Mouse (Mus musculus): ENCODE results near the gene Lrrc8d. TPM values are rescaled to one million over a fixed set of nuclear protein-coding genes. Genes with fewer than 3 reads are reported as not detected.

Gene Lrrc8d
- polyA plus RNA-seq, 1 experiment from 2014 or later, result 42.1 TPM

DNA sequence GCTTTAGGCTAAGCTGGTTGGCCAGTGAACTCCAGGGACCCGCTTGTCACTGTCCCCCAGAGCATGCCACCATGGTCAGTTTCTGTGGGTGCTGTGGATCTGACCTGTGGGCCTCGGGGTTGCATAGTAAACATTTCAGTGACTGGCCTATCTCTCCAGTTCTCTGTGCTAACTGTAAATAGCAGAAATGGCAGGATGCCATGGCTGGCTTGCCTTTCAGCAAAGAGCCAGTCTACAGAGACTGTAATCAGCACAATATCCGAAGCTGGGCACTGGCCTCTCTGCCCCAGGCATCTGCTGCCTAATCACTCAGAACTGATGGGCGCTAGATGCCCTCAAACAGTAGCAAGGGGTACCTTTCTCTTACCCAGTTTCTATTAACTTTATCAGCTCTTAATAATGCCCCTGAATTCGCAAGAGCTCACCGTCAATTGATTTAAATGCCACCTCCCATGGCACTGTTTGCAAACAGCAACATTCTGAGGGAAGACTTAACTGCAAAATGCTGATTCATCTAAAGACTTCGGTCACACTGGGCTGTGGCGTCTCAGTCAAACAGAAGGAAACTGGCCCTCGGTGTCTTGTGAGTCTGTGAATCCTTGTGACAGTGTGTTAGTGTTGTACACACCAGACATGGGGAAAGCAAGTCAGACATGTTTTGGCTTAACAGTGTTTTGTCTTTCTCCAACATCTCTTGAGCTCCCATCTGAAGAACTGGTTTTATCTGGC is 117.6 kb downstream of the Lrrc8d start:
- H3K27me3 ChIP-seq (ENCODE audit: control insufficient read depth, insufficient read depth, low read length), result no peaks in the 10 kb centered on the region
- H3K36me3 ChIP-seq (ENCODE audit: control insufficient read depth, insufficient read depth, low read length), result peaks cover 17% of the 10 kb centered on the region
- no peak overlapping the region for H3K27ac ChIP-seq (ENCODE audit: low read depth, low read length)
- peaks cover 16% of the 10 kb centered on the region; the same call in 1 of the 2 replicates for H3K9me3 ChIP-seq (ENCODE audit: control insufficient read depth, low read length)
- ATAC-seq (ENCODE audit: low FRiP score, low TSS enrichment), result peak; percentile 60; the same call in 1 of the 2 replicates
- H3K9ac ChIP-seq (ENCODE audit: low read depth, low read length), result no peak overlapping the region
- no peak overlapping the region for H3K4me3 ChIP-seq (ENCODE audit: low read length)
- WGBS, result 80% methylated on average over 9 of the region's 9 CpGs
- 0 out of 2 replicates have a peak, but pooled peaks cover 8% of the 10 kb centered on the region for H3K4me1 ChIP-seq (ENCODE audit: control insufficient read depth, insufficient read depth, low read length)
- no peak overlapping the region for H3K4me2 ChIP-seq (replicated peaks; ENCODE audit: low read depth, low read length)

DNA sequence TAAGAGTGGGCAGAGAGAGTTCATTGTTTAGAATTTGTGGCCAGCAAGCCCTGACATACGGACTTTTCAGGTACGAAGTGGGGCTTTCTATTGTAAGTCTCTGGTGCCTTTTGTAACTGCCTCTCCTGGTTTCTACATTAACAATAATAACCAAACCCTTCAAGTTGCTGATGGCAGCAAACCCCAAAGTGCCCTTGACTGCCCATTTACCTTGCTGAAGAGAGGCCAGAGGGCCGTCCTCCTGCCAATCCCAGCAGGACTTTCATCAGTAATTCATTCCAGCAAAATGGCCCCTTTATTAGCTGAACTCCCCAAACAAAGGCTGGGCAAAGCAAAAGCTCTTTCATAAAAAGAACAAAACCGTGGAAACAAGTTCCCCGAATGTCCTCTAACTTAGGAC is 118.6 kb downstream of the Lrrc8d start:
- no peak overlapping the region for H3K27ac ChIP-seq (ENCODE audit: low read depth, low read length)
- no peak overlapping the region for H3K9ac ChIP-seq (ENCODE audit: low read depth, low read length)
- peaks cover 7% of the 10 kb centered on the region for H3K36me3 ChIP-seq (ENCODE audit: control insufficient read depth, insufficient read depth, low read length)
- peaks cover 6% of the 10 kb centered on the region; the same call in 1 of the 2 replicates for H3K9me3 ChIP-seq (ENCODE audit: control insufficient read depth, low read length)
- H3K4me1 ChIP-seq (ENCODE audit: control insufficient read depth, insufficient read depth, low read length), result peaks cover 12% of the 10 kb centered on the region; the same call in 1 of the 2 replicates
- no peak overlapping the region for H3K4me2 ChIP-seq (replicated peaks; ENCODE audit: low read depth, low read length)
- WGBS, result 78% methylated on average over 5 of the region's 5 CpGs
- no peak for ATAC-seq (ENCODE audit: low FRiP score, low TSS enrichment)
- no peaks in the 10 kb centered on the region for H3K27me3 ChIP-seq (ENCODE audit: control insufficient read depth, insufficient read depth, low read length)
- no peak overlapping the region for H3K4me3 ChIP-seq (ENCODE audit: low read length)

DNA sequence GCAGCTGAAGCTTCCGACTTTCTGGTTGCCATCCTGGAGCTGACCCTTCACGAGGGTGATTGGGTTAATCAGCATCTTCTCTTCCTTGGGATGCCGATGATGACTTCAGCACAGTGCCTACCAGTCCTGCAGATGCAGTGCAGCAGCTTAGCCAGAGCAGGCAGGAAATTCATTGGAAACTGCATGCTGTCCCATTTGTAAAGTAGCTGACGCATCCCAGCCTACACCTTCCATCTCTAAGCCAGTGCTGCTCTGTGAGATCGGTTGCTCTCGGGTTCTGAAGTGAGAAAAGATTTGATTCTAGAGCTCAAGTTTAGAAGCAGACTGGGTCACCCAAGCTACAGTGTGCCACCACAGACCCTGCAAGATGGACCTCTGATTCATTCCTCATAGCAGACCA is 121.6 kb downstream of the Lrrc8d start:
- Histone ChIP-seq H3K27ac (ENCODE audit: low read depth, low read length) (no peak overlapping the region), H3K9me3 (ENCODE audit: control insufficient read depth, low read length) (no peaks in the 10 kb centered on the region), H3K36me3 (ENCODE audit: control insufficient read depth, insufficient read depth, low read length) (no peaks in the 10 kb centered on the region; the same call in 1 of the 2 replicates), H3K9ac (ENCODE audit: low read depth, low read length) (no peak overlapping the region), H3K4me1 (ENCODE audit: control insufficient read depth, insufficient read depth, low read length) (peaks cover 16% of the 10 kb centered on the region), H3K4me2 (replicated peaks; ENCODE audit: low read depth, low read length) (no peak overlapping the region), H3K27me3 (ENCODE audit: control insufficient read depth, insufficient read depth, low read length) (no peaks in the 10 kb centered on the region), H3K4me3 (ENCODE audit: low read length) (no peak overlapping the region)
- 87% methylated on average over 6 of the region's 6 CpGs for WGBS
- ATAC-seq (ENCODE audit: low FRiP score, low TSS enrichment), result no peak

DNA sequence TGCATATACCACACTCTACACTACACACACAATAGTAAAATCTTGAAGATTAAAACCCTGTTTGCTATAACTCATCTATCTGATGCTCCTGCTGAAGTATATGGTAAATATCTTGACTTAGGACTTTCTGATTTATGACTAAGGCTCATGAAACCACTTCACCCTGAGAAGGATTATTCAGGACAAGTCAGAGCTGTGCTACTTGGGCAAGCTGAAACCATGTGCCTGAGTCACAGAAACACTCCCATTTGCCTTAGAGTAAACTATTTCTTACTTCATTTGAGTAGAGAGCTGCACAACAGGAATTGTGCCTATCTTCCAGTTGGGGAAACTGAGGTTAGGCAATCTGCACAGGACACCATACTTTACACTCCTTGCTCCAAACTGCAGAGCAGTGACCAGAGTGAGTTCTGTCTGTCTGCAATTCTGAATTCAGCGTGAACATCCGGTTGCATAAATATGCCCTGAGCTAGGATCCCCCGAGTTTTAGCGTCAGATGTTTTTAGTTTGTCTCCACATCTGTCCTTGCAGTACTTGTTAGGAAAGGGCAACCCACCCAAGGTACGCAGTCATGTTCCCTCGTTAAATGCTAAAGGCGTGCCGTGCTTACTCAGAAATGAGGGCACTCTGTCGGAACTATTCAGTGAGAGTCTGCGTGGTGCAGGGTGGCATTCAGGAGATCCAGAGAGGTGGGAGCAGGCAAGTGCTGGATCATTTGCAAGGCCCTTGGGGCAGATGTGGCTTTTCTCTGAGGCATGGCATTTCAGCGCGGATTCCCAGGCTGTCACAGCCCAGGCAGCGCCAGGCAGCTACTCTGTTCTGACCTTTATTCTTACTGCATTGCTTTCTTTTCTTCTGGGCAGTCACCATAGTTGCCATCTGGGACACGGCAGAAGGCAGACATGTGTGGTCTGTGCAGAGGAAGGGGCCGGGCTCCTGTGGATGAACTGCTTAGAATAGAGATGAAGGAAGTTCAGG is 123.0 kb downstream of the Lrrc8d start:
- Histone ChIP-seq H3K4me3 (ENCODE audit: low read length) (no peak overlapping the region), H3K9ac (ENCODE audit: low read depth, low read length) (no peak overlapping the region), H3K27me3 (ENCODE audit: control insufficient read depth, insufficient read depth, low read length) (no peaks in the 10 kb centered on the region), H3K27ac (ENCODE audit: low read depth, low read length) (no peak overlapping the region), H3K4me1 (ENCODE audit: control insufficient read depth, insufficient read depth, low read length) (peaks cover 12% of the 10 kb centered on the region), H3K36me3 (ENCODE audit: control insufficient read depth, insufficient read depth, low read length) (no peaks in the 10 kb centered on the region; the same call in 1 of the 2 replicates), H3K9me3 (ENCODE audit: control insufficient read depth, low read length) (no peaks in the 10 kb centered on the region), H3K4me2 (replicated peaks; ENCODE audit: low read depth, low read length) (no peak overlapping the region)
- 69% methylated on average over 15 of the region's 15 CpGs for WGBS
- no peak for ATAC-seq (ENCODE audit: low FRiP score, low TSS enrichment)

DNA sequence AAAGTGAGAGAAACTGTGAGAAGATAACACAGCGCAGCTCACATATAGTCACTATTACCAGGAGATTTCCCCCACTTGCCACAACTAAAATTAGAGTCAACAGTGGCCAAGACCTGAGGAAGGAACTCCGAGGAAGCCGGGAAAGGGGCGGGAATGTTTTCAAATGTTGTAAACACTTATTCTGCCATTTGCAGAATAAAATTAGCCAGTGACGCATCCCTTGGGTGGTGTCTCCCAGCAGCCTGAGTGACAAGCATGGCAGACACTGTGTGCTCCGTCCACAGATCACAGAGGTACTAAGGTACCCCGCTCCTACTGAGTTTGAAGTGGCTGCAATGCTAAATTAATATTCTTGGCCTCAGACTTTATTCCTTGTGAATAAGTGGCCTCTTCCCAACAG is 124.5 kb downstream of the Lrrc8d start:
- H3K27me3 ChIP-seq (ENCODE audit: control insufficient read depth, insufficient read depth, low read length), result no peaks in the 10 kb centered on the region
- no peak overlapping the region for H3K4me2 ChIP-seq (replicated peaks; ENCODE audit: low read depth, low read length)
- no peak for ATAC-seq (ENCODE audit: low FRiP score, low TSS enrichment)
- H3K36me3 ChIP-seq (ENCODE audit: control insufficient read depth, insufficient read depth, low read length), result no peaks in the 10 kb centered on the region
- no peak overlapping the region for H3K4me3 ChIP-seq (ENCODE audit: low read length)
- H3K4me1 ChIP-seq (ENCODE audit: control insufficient read depth, insufficient read depth, low read length), result peaks cover 12% of the 10 kb centered on the region
- no peaks in the 10 kb centered on the region for H3K9me3 ChIP-seq (ENCODE audit: control insufficient read depth, low read length)
- WGBS, result 80% methylated on average over 7 of the region's 7 CpGs
- no peak overlapping the region for H3K27ac ChIP-seq (ENCODE audit: low read depth, low read length)
- no peak overlapping the region for H3K9ac ChIP-seq (ENCODE audit: low read depth, low read length)

DNA sequence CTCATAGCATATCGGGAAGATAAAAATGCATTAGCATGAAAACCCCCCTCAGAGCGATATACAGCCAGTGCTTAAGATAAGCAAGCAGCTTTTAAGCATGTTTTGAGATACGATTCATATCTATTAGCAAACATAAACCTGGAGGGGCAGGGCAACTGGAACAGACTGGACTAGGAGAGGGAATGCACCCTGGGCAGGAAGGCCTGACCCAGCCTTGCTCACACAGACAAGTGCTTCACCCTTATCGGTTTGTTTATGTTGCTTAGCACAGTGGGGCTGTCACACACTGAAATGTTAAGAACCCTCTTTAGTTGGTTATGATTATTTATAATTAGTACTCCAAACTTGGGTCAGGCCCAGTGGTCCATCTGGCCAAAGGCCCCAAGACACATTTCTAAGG is 125.1 kb downstream of the Lrrc8d start:
- Histone ChIP-seq H3K9me3 (ENCODE audit: control insufficient read depth, low read length) (no peaks in the 10 kb centered on the region), H3K4me1 (ENCODE audit: control insufficient read depth, insufficient read depth, low read length) (peaks cover 8% of the 10 kb centered on the region), H3K27ac (ENCODE audit: low read depth, low read length) (no peak overlapping the region), H3K4me2 (replicated peaks; ENCODE audit: low read depth, low read length) (no peak overlapping the region), H3K4me3 (ENCODE audit: low read length) (no peak overlapping the region), H3K27me3 (ENCODE audit: control insufficient read depth, insufficient read depth, low read length) (no peaks in the 10 kb centered on the region), H3K36me3 (ENCODE audit: control insufficient read depth, insufficient read depth, low read length) (no peaks in the 10 kb centered on the region), H3K9ac (ENCODE audit: low read depth, low read length) (no peak overlapping the region)
- ATAC-seq (ENCODE audit: low FRiP score, low TSS enrichment), result no peak
- WGBS, result 73% methylated on average over 4 of the region's 4 CpGs

DNA sequence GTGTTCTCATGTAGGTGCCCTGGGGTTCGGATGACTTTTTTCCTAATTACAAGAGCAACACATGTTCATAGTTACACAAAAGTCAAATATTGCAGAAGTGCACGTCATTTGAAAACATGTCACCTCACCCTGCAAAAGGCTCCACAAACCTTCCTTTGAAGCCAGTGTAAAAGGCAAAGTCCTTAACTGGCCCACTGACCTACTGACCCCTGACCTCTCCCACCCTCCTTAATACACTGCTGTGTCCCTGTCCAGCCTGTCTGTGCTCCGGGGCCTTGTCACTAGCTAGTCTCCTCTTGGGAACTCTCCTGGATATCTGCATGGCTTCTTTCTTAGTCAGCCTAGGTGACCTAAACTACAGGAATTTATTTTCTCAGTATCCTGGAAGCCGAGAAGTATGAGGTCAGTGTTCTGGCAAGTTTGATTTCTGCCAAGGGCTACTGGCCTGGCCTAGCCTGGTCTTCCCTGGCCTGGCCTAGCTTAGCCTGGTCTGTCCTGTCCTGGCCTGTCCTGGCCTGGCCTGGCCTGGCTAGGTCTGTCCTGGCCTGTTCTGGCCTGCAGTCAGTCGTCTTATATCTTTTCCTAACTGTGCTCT is 127.2 kb downstream of the Lrrc8d start:
- Histone ChIP-seq H3K4me2 (replicated peaks; ENCODE audit: low read depth, low read length) (no peak overlapping the region), H3K36me3 (ENCODE audit: control insufficient read depth, insufficient read depth, low read length) (no peaks in the 10 kb centered on the region), H3K9me3 (ENCODE audit: control insufficient read depth, low read length) (no peaks in the 10 kb centered on the region), H3K27me3 (ENCODE audit: control insufficient read depth, insufficient read depth, low read length) (no peaks in the 10 kb centered on the region), H3K4me3 (ENCODE audit: low read length) (no peak overlapping the region), H3K9ac (ENCODE audit: low read depth, low read length) (no peak overlapping the region), H3K27ac (ENCODE audit: low read depth, low read length) (no peak overlapping the region), H3K4me1 (ENCODE audit: control insufficient read depth, insufficient read depth, low read length) (peaks cover 8% of the 10 kb centered on the region)
- ATAC-seq (ENCODE audit: low FRiP score, low TSS enrichment), result no peak
- 57% methylated on average over 5 of the region's 5 CpGs for WGBS

DNA sequence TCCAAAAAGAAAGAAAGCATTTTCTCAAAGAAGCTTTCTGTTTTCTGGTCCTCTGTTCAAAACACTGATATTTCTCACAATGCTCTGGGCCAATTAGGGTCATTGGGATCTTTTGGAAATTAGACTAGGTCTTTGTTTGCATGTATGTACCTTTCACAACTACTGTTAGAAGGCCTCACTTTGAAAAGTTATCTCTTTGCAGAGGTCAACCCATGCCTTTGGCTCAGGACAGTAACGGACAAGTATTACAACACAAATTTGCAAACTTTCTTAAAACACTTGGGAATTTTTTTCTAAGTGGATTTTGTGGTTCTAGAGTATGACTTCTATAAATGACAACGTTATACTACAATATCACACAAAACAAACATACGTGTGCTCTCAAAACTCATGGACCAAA is 128.3 kb downstream of the Lrrc8d start:
- no peaks in the 10 kb centered on the region for H3K27me3 ChIP-seq (ENCODE audit: control insufficient read depth, insufficient read depth, low read length)
- no peaks in the 10 kb centered on the region for H3K9me3 ChIP-seq (ENCODE audit: control insufficient read depth, low read length)
- H3K9ac ChIP-seq (ENCODE audit: low read depth, low read length), result no peak overlapping the region
- no peak overlapping the region for H3K27ac ChIP-seq (ENCODE audit: low read depth, low read length)
- H3K4me2 ChIP-seq (replicated peaks; ENCODE audit: low read depth, low read length), result no peak overlapping the region
- no peak for ATAC-seq (ENCODE audit: low FRiP score, low TSS enrichment)
- no peak overlapping the region for H3K4me3 ChIP-seq (ENCODE audit: low read length)
- no peaks in the 10 kb centered on the region for H3K36me3 ChIP-seq (ENCODE audit: control insufficient read depth, insufficient read depth, low read length)
- 94% methylated on average over 3 of the region's 3 CpGs for WGBS
- peaks cover 9% of the 10 kb centered on the region for H3K4me1 ChIP-seq (ENCODE audit: control insufficient read depth, insufficient read depth, low read length)

Measured in kidney, embryonic 14.5 days (tissue).